Mouse (Mus musculus): ENCODE data around the gene Dstn. TPM values are rescaled to one million over a fixed set of nuclear protein-coding genes. Genes with fewer than 3 reads are reported as not detected.

Dstn gene
- 409 and 413 TPM in 2 replicates for polyA plus RNA-seq (2014; fragmentation: Nextera tagmentation; extraction: Ambion mirVana)

DNA sequence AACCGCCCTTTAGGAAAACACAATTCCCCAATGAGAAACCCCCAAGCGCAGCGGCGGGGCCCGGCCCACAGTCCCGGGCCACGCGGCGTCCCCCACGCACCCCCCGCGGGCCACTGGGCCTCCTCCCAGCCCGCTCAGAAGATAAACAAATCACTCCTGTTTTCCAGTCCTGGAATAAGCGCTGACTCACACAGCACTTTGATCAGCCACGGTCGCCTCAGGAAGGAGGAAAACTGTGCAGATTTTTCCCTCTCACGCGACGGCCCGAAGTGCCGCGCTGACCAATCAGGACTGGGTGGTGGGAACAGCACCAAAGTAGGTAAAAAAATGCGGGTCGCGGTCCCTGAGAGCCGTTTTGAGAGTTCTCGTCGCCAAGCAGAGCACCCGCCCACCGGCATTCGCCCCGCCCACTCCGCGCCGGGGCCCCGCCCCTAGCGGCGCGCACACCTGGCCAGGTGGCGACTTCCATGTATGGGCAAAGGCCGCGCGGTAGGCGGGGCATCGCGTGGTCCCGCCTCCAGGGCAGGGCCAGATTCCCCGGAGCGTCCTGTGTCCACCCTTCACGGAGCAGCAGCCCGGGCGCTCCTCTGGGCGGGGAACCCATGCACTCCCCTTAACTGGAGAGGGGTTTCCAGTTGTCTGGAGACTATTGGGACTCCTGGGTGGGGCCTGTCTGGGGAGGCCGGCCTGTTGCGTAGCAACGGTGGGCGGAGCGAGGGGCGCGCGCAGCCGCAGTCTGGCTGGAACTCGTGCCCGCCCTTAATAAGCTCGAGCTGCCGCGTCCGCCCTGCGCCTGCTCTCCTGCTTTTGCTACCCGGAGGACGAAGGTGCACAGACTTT is at the start of gene Dstn:
Gene Dstn (plus strand): TSS at position 561 of the 840 bp plus-strand sequence.
- Histone ChIP-seq H3K4me2 (ENCODE audit: low read depth) (peak within 1 kb of the TSS; percentile 75), H3K9ac (ENCODE audit: low read length) (peak within 1 kb of the TSS; percentile 74), H3K27ac (ENCODE audit: low read depth, low read length) (peak within 1 kb of the TSS; percentile 96), H3K27me3 (ENCODE audit: control insufficient read depth, insufficient read depth, low read length) (no peaks in the 10 kb centered on the region), H3K36me3 (ENCODE audit: control insufficient read depth, insufficient read depth, low read length) (no peaks in the 10 kb centered on the region), H3K4me3 (ENCODE audit: low read depth, low read length) (peak within 1 kb of the TSS; percentile 80), H3K9me3 (ENCODE audit: control insufficient read depth, low read length) (no peaks in the 10 kb centered on the region), H3K4me1 (ENCODE audit: control insufficient read depth, insufficient read depth, low read length) (peaks cover 7% of the 10 kb centered on the region; the same call in 1 of the 2 replicates)
- ATAC-seq (ENCODE audit: insufficient read depth, low FRiP score, low TSS enrichment) (peak; percentile 98), DNase-seq (ENCODE audit: low spot score) (peak; percentile 97)
- WGBS: under 1% methylated on average over 69 of the region's 71 CpGs

DNA sequence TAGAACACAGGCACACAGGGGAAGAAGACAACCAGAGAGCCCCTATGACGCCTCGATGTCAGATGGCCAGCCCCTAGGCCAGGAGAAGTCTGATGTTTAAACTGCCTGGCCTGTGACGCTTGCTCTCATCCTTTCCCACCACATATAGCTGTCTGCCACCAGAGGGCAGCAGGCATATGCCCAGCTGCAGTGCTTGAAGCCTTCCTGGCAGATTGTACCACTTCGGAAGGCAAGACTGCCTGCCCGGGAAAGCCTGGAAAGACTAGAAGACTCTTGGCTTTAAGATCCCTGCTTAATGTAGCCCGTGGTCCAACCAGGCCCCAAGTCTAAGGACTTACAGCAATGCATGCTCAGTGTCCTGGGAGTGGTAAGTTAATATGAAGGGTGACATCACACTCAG is 47.8 kb upstream of the Dstn start:
- Histone ChIP-seq H3K9ac (ENCODE audit: low read length) (no peak overlapping the region), H3K27ac (ENCODE audit: low read depth, low read length) (no peak overlapping the region), H3K4me3 (ENCODE audit: low read depth, low read length) (no peak overlapping the region), H3K36me3 (ENCODE audit: control insufficient read depth, insufficient read depth, low read length) (no peaks in the 10 kb centered on the region), H3K9me3 (ENCODE audit: control insufficient read depth, low read length) (no peaks in the 10 kb centered on the region), H3K4me2 (ENCODE audit: low read depth) (no peak overlapping the region), H3K27me3 (ENCODE audit: control insufficient read depth, insufficient read depth, low read length) (no peaks in the 10 kb centered on the region), H3K4me1 (ENCODE audit: control insufficient read depth, insufficient read depth, low read length) (no peaks in the 10 kb centered on the region)
- DNase-seq (ENCODE audit: low spot score) (peak; percentile 80), ATAC-seq (ENCODE audit: insufficient read depth, low FRiP score, low TSS enrichment) (peak; percentile 54)
- 11% methylated on average over 6 of the region's 6 CpGs for WGBS

DNA sequence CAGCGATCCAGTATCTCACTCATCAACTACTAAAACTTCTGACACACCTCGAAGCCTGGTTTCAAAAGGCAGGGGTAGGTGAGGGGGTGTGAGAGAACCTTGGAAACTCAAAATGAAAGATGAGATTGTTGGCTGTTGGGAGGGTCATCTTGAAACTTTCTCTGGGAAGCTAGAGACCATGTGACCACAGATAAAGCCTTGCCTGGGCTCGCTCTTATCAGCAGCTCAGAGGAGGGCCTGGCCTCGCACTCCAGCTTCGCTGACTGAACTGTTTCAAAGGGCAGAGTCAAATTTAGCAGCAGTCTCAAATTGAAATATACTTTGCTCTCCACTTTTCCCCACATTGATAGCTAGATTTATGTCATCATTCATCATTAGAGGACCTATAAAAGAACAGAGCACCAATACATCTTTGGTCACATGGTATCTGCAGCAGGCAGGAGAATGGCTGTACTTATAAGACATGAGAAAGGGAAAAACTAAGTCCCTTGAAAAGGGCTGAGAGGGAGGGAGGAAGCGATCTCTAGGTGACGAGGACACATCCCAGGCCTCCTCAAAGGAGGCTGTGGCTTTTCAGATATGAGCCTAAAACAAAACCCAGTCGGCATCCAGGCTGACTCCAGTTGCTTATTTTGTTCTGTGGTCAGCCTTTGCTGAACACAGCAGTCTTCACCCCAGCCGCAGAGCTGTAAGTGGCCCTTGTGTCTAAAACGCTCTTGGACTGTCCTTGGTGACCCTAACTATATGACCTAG is 44.0 kb upstream of the Dstn start:
- no peaks in the 10 kb centered on the region for H3K4me1 ChIP-seq (ENCODE audit: control insufficient read depth, insufficient read depth, low read length)

DNA sequence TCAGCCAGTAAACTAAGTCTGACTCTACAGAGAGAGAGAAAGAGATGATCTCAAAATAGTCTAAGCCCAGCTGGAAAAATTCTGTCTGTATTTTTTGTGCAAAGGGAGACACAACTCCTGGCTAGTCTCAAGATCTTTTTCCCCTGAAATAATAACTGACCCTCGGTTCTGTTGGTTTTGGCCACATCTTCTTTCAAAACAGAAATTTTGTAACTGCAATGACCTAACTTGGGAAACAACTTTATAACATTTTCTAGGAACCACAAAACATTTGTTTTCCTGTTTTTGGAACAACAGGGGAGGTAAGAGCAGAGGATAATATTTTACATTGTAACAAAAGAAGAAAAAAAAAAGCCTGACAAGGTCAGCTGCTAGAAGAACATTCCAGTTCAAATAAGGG is 39.1 kb upstream of the Dstn start:
- Histone ChIP-seq H3K4me2 (ENCODE audit: low read depth) (no peak overlapping the region), H3K9me3 (ENCODE audit: control insufficient read depth, low read length) (no peaks in the 10 kb centered on the region), H3K36me3 (ENCODE audit: control insufficient read depth, insufficient read depth, low read length) (no peaks in the 10 kb centered on the region), H3K4me3 (ENCODE audit: low read depth, low read length) (no peak overlapping the region), H3K27ac (ENCODE audit: low read depth, low read length) (no peak overlapping the region), H3K9ac (ENCODE audit: low read length) (no peak overlapping the region), H3K4me1 (ENCODE audit: control insufficient read depth, insufficient read depth, low read length) (no peaks in the 10 kb centered on the region), H3K27me3 (ENCODE audit: control insufficient read depth, insufficient read depth, low read length) (no peaks in the 10 kb centered on the region)
- no peak for DNase-seq (ENCODE audit: low spot score)
- ATAC-seq (ENCODE audit: insufficient read depth, low FRiP score, low TSS enrichment): no peak
- WGBS: 59% methylated on average over 1 of the region's 1 CpGs

More for the DNA sequence above, 44.0 kb upstream of the Dstn start:
- DNase-seq (ENCODE audit: low spot score) (no peak), ATAC-seq (ENCODE audit: insufficient read depth, low FRiP score, low TSS enrichment) (no peak)
- H3K4me3 ChIP-seq (ENCODE audit: low read depth, low read length): no peak overlapping the region
- H3K27ac ChIP-seq (ENCODE audit: low read depth, low read length): no peak overlapping the region
- no peaks in the 10 kb centered on the region for H3K27me3 ChIP-seq (ENCODE audit: control insufficient read depth, insufficient read depth, low read length)
- no peaks in the 10 kb centered on the region for H3K9me3 ChIP-seq (ENCODE audit: control insufficient read depth, low read length)
- WGBS: 75% methylated on average over 10 of the region's 10 CpGs
- H3K36me3 ChIP-seq (ENCODE audit: control insufficient read depth, insufficient read depth, low read length): no peaks in the 10 kb centered on the region
- H3K9ac ChIP-seq (ENCODE audit: low read length): no peak overlapping the region
- H3K4me2 ChIP-seq (ENCODE audit: low read depth): no peak overlapping the region

DNA sequence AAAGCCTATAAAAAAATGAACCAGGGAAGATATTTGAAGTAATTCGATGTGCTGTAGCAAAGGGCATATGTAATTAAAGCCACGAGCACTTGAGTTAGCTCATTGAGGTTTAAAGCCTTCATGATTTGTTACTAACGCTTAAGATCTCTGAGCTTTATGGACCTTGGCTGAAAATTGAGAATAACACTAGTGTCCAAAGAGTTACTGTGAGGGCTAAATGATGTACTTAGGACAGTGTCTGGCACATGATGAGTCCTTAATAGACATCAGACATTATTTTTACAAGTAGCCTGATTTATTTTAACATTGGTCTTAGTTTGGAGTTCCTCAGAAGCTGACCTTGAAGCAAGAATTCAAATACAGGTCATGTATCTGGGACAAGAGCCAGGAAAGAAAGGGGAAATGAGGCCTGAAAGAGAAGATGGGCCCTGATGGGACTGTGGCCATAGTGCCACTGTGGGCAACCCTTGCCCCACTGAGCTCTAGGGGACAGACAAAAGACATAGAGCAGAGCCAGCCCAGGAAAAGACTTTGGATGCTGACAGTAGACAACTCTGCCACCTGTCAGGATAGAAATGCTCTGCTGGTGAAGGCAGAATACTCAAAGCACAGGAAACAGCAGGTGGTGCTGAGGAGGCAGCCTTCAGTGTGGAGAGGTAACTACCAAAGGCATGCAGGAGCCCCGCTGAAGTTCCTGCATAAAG is 38.0 kb upstream of the Dstn start:
- WGBS: 72% methylated on average over 4 of the region's 4 CpGs
- Histone ChIP-seq H3K27ac (ENCODE audit: low read depth, low read length) (no peak overlapping the region), H3K4me1 (ENCODE audit: control insufficient read depth, insufficient read depth, low read length) (no peaks in the 10 kb centered on the region), H3K27me3 (ENCODE audit: control insufficient read depth, insufficient read depth, low read length) (no peaks in the 10 kb centered on the region), H3K4me3 (ENCODE audit: low read depth, low read length) (no peak overlapping the region), H3K9me3 (ENCODE audit: control insufficient read depth, low read length) (no peaks in the 10 kb centered on the region), H3K4me2 (ENCODE audit: low read depth) (no peak overlapping the region), H3K9ac (ENCODE audit: low read length) (no peak overlapping the region), H3K36me3 (ENCODE audit: control insufficient read depth, insufficient read depth, low read length) (no peaks in the 10 kb centered on the region)
- DNase-seq (ENCODE audit: low spot score) (no peak), ATAC-seq (ENCODE audit: insufficient read depth, low FRiP score, low TSS enrichment) (no peak)

DNA sequence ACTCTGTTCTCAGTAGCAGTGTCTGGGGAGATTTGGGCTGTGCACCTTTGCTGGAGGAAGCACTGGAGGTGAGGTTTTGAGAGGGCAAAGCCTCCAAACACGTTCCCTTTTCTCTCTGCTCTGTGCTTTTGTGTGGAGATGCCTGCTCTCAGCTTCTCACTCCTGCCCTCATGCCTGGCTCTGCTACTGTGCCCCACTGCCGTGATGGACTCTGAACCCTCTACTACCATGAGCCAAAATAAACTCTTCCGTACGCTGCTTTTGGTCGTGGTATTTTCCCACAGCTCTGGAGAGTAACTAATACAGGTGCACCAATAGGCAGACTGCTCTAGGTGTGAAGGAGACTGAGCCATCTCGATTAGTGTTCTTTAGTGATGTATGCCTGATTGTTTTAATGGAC is 35.8 kb upstream of the Dstn start:
- no peaks in the 10 kb centered on the region for H3K9me3 ChIP-seq (ENCODE audit: control insufficient read depth, low read length)
- H3K27me3 ChIP-seq (ENCODE audit: control insufficient read depth, insufficient read depth, low read length): no peaks in the 10 kb centered on the region
- no peaks in the 10 kb centered on the region for H3K36me3 ChIP-seq (ENCODE audit: control insufficient read depth, insufficient read depth, low read length)

DNA sequence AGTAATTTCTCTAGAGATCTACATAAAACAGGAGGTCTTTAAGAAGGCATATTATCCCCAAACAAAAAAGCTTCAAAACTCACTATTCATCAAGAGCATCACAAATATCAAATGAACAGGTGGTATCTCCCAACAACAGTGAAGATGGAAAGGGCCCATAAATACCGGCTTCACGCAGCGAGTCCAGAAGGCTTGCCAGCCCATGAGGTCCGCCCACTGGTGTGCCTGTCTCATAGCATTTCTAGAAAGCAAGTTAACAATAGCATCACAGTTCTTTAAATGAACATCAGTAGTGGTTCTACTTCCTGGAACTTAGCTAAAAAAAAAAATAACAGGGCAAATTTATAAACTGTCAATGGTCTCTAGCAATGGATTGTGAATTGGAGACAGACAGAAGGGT is 33.1 kb upstream of the Dstn start:
- Histone ChIP-seq H3K36me3 (ENCODE audit: control insufficient read depth, insufficient read depth, low read length) (no peaks in the 10 kb centered on the region), H3K4me2 (ENCODE audit: low read depth) (no peak overlapping the region), H3K4me3 (ENCODE audit: low read depth, low read length) (no peak overlapping the region), H3K4me1 (ENCODE audit: control insufficient read depth, insufficient read depth, low read length) (no peaks in the 10 kb centered on the region), H3K27me3 (ENCODE audit: control insufficient read depth, insufficient read depth, low read length) (no peaks in the 10 kb centered on the region), H3K9ac (ENCODE audit: low read length) (no peak overlapping the region), H3K27ac (ENCODE audit: low read depth, low read length) (no peak overlapping the region), H3K9me3 (ENCODE audit: control insufficient read depth, low read length) (no peaks in the 10 kb centered on the region)
- DNase-seq (ENCODE audit: low spot score) (no peak), ATAC-seq (ENCODE audit: insufficient read depth, low FRiP score, low TSS enrichment) (no peak)
- WGBS: 91% methylated on average over 4 of the region's 4 CpGs

More for the DNA sequence above, 35.8 kb upstream of the Dstn start:
- Histone ChIP-seq H3K9ac (ENCODE audit: low read length) (no peak overlapping the region), H3K4me1 (ENCODE audit: control insufficient read depth, insufficient read depth, low read length) (no peaks in the 10 kb centered on the region), H3K4me2 (ENCODE audit: low read depth) (no peak overlapping the region), H3K4me3 (ENCODE audit: low read depth, low read length) (no peak overlapping the region), H3K27ac (ENCODE audit: low read depth, low read length) (no peak overlapping the region)
- WGBS: 87% methylated on average over 6 of the region's 6 CpGs
- ATAC-seq (ENCODE audit: insufficient read depth, low FRiP score, low TSS enrichment) (no peak), DNase-seq (ENCODE audit: low spot score) (no peak)

DNA sequence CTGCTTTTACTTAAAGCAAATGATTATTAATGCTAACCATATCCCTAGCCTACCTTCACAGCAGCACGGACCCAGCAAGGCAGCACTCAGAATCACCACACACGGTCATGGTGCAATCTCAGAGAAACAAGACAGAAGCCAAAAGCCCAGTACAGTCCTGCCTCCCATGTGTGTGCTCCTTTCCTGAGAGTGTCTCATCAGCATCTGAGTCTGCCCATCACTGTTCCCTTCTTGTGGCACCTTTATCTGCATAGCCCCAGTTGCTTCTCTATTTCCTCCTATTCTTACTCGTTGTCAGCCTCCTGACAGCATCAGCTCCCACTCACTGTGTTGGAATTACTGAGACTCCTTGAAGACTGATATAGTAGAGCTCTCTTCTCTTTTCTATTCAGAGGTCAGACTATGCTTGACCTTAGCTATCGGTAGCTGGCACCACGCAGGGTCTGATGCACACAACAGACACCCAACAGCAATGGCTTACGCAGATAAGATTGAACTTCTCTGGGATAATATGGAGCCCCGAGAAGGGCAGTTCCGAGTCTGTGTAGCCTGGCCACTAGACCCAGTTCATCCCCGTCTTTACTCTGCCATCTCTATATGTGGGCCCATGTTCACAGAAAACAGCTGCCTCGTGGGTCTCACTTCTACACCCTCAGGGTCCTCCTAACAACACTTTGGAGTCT is 32.4 kb upstream of the Dstn start:
- no peaks in the 10 kb centered on the region for H3K36me3 ChIP-seq (ENCODE audit: control insufficient read depth, insufficient read depth, low read length)
- H3K4me2 ChIP-seq (ENCODE audit: low read depth): no peak overlapping the region
- no peak overlapping the region for H3K27ac ChIP-seq (ENCODE audit: low read depth, low read length)
- no peaks in the 10 kb centered on the region for H3K27me3 ChIP-seq (ENCODE audit: control insufficient read depth, insufficient read depth, low read length)
- H3K4me3 ChIP-seq (ENCODE audit: low read depth, low read length): no peak overlapping the region
- DNase-seq (ENCODE audit: low spot score) (no peak), ATAC-seq (ENCODE audit: insufficient read depth, low FRiP score, low TSS enrichment) (no peak)
- H3K4me1 ChIP-seq (ENCODE audit: control insufficient read depth, insufficient read depth, low read length): no peaks in the 10 kb centered on the region
- no peak overlapping the region for H3K9ac ChIP-seq (ENCODE audit: low read length)
- no peaks in the 10 kb centered on the region for H3K9me3 ChIP-seq (ENCODE audit: control insufficient read depth, low read length)
- 85% methylated on average over 10 of the region's 10 CpGs for WGBS
